Mouse (Mus musculus): Measurements from ENCODE around the gene Mc3r. TPM values are rescaled to one million over a fixed set of nuclear protein-coding genes. Genes with fewer than 3 reads are reported as not detected.

The Mc3r gene
- polyA plus RNA-seq, 1 experiment = not detected

DNA sequence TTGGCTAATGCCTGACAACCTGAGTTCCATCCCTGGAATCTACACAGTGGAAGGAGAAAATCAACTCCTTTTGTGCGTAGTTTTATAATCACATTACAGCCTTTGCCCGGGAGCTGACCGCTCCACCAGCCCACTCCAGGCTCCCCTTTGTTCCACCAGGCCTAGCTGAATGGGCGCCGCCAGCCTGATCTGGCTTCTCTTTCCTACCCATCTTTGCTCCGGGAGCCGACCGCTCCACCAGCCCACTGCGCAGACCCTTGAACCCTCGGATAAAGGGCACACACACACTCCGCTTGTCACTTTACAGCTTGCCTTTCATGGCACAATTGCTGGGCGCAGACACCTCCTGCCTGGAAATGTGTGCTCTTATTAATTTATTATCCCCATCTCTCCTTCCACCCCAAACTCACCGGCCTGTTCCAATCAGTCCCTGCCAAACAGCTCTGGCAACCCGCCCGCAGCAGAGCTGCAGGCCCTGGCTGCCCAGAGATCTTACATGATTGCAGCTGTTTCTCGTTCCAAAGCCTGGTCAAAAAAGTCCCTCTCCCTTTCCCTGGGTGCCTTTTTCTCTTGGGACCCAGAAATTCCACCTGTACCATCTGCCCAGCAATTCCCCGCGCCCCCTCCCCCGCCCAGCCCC lies 33.9 kb downstream of the Mc3r start:
- H3K27ac ChIP-seq (ENCODE audit: insufficient read depth, low read depth, low read length) = no peak overlapping the region
- no peaks in the 10 kb centered on the region for H3K36me3 ChIP-seq (ENCODE audit: control insufficient read depth, insufficient read depth, low read length)
- no peak overlapping the region for H3K4me3 ChIP-seq (ENCODE audit: low read depth, low read length)
- no peaks in the 10 kb centered on the region for H3K27me3 ChIP-seq (ENCODE audit: control insufficient read depth, insufficient read depth, low read length)
- H3K4me1 ChIP-seq (ENCODE audit: control insufficient read depth, insufficient read depth, insufficient read length, low read length) = no peaks in the 10 kb centered on the region
- 70% methylated on average over 19 of the region's 19 CpGs for WGBS
- TF ChIP-seq CTCF (IDR thresholded peaks at IDR 0.05; ENCODE audit: extremely low read depth, insufficient read length, insufficient replicate concordance, low read depth, low read length) (no peak), POLR2A (IDR thresholded peaks at IDR 0.05; ENCODE audit: low read depth, low read length) (no peak)

DNA sequence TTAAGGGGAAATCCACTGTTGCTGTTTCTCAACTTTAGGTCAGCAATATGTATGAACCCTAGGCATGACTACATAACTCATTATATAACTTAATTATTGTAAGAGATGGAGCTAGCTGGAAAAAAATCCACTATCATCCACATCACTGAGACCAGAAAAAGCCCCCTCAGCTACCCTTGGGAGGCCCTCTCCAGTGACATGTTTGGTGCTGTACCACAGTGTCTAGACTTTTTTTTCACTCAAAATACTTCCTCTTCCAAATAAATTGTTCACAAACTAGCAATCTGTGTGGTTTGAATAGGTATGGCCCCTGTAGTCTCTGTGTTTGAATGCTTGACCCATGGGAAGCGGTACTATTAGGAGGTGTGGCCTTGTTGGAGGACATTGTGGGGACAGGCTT lies 39.4 kb downstream of the Mc3r start:
- no peaks in the 10 kb centered on the region for H3K27me3 ChIP-seq (ENCODE audit: control insufficient read depth, insufficient read depth, low read length)
- H3K4me1 ChIP-seq (ENCODE audit: control insufficient read depth, insufficient read depth, insufficient read length, low read length) = no peaks in the 10 kb centered on the region
- H3K36me3 ChIP-seq (ENCODE audit: control insufficient read depth, insufficient read depth, low read length) = no peaks in the 10 kb centered on the region
- H3K4me3 ChIP-seq (ENCODE audit: low read depth, low read length) = no peak overlapping the region
- TF ChIP-seq CTCF (IDR thresholded peaks at IDR 0.05; ENCODE audit: extremely low read depth, insufficient read length, insufficient replicate concordance, low read depth, low read length) (no peak), POLR2A (IDR thresholded peaks at IDR 0.05; ENCODE audit: low read depth, low read length) (no peak)
- no peak overlapping the region for H3K27ac ChIP-seq (ENCODE audit: insufficient read depth, low read depth, low read length)
- WGBS = 83% methylated on average over 1 of the region's 1 CpGs

DNA sequence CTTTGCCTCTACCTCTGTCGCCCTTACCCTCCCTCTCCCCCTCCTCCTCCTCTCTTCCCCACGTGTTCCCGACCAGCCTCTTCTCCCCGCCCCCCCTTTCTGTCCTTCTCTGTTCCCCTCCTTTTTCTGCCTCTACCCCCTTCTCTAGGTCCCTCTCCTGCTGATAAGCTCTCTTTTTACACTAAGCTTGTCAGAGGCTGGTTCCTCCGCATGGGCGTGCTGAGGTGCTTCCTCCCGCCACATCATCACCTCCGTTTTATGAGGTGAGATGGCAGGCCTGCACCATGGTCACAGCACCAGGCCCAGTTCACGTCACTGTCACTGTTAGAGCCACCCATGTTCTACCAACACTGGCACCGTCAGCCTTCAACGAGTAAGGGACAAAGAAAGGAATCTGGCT lies 40.7 kb downstream of the Mc3r start:
- Histone ChIP-seq H3K36me3 (ENCODE audit: control insufficient read depth, insufficient read depth, low read length) (no peaks in the 10 kb centered on the region), H3K4me1 (ENCODE audit: control insufficient read depth, insufficient read depth, insufficient read length, low read length) (no peaks in the 10 kb centered on the region), H3K27ac (ENCODE audit: insufficient read depth, low read depth, low read length) (no peak overlapping the region), H3K27me3 (ENCODE audit: control insufficient read depth, insufficient read depth, low read length) (no peaks in the 10 kb centered on the region), H3K4me3 (ENCODE audit: low read depth, low read length) (no peak overlapping the region)
- 37% methylated on average over 10 of the region's 11 CpGs for WGBS
- no peak for TF ChIP-seq CTCF (IDR thresholded peaks at IDR 0.05; ENCODE audit: extremely low read depth, insufficient read length, insufficient replicate concordance, low read depth, low read length)
- no peak for TF ChIP-seq POLR2A (IDR thresholded peaks at IDR 0.05; ENCODE audit: low read depth, low read length)

DNA sequence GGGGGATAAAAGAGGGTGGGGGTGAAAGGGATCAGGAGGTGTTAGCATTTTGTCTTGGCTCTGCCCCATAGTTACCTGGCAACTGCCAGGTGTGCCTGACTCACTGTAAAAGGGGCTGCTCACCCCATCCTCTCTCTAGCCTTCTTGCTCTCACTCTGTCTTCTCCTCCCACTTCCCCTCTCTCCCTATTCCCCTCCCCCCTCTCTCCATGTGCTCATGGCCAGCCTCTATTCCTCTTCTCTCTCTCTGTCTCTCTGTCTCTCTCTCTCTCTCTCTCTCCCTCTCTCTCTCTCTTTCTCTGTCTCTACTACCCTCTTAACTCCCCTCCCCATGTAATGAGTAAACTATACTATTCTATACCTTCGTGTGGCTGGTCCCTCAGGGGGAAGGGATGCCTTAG lies 41.3 kb downstream of the Mc3r start:
- TF ChIP-seq CTCF (IDR thresholded peaks at IDR 0.05; ENCODE audit: extremely low read depth, insufficient read length, insufficient replicate concordance, low read depth, low read length) (no peak), POLR2A (IDR thresholded peaks at IDR 0.05; ENCODE audit: low read depth, low read length) (no peak)
- Histone ChIP-seq H3K36me3 (ENCODE audit: control insufficient read depth, insufficient read depth, low read length) (no peaks in the 10 kb centered on the region), H3K27me3 (ENCODE audit: control insufficient read depth, insufficient read depth, low read length) (no peaks in the 10 kb centered on the region), H3K4me3 (ENCODE audit: low read depth, low read length) (no peak overlapping the region), H3K4me1 (ENCODE audit: control insufficient read depth, insufficient read depth, insufficient read length, low read length) (no peaks in the 10 kb centered on the region), H3K27ac (ENCODE audit: insufficient read depth, low read depth, low read length) (no peak overlapping the region)
- WGBS = 20% methylated on average over 1 of the region's 1 CpGs

DNA sequence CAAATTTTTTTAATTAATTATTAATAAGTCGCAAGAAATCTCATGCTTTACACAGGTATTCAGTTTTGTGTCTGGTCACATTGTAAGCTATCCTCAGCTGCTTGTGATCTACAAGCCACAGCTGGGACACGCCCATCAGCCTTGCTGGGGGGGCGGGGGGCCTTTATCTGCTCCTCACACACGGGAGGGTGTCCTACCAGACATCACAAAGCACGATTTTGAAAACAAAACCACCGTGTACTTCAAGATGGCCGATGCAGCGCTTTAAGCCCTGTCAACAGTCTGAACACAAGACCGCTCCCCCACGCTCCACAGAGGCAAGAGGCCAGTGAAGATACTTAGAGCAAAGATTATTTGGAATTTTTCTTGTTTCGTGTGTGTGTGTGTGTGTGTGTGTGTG lies 42.2 kb downstream of the Mc3r start:
- no peaks in the 10 kb centered on the region for H3K27me3 ChIP-seq (ENCODE audit: control insufficient read depth, insufficient read depth, low read length)
- H3K4me3 ChIP-seq (ENCODE audit: low read depth, low read length) = no peak overlapping the region
- H3K4me1 ChIP-seq (ENCODE audit: control insufficient read depth, insufficient read depth, insufficient read length, low read length) = no peaks in the 10 kb centered on the region
- H3K27ac ChIP-seq (ENCODE audit: insufficient read depth, low read depth, low read length) = no peak overlapping the region
- 70% methylated on average over 11 of the region's 11 CpGs for WGBS
- no peaks in the 10 kb centered on the region for H3K36me3 ChIP-seq (ENCODE audit: control insufficient read depth, insufficient read depth, low read length)
- TF ChIP-seq CTCF (IDR thresholded peaks at IDR 0.05; ENCODE audit: extremely low read depth, insufficient read length, insufficient replicate concordance, low read depth, low read length) (no peak), POLR2A (IDR thresholded peaks at IDR 0.05; ENCODE audit: low read depth, low read length) (no peak)

DNA sequence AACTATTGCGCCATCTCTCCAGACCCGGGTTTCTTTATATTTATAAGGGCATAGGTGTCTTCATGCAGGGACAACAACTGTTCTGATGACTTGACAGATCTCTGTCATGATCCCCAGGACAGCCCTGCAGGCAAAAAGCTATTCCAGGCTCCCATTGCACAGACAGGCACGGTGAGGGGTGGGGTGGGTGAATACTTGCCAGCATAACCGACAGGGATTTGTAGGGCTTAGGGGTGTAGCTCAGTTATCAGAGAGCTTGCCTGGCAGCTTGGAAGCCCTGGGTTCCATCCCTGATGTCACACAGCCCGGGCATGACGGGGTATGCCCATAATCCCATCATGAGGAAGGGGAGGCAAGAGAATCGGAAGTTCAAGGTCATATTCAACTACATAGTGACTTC lies 42.7 kb downstream of the Mc3r start:
- WGBS = 81% methylated on average over 7 of the region's 7 CpGs

DNA sequence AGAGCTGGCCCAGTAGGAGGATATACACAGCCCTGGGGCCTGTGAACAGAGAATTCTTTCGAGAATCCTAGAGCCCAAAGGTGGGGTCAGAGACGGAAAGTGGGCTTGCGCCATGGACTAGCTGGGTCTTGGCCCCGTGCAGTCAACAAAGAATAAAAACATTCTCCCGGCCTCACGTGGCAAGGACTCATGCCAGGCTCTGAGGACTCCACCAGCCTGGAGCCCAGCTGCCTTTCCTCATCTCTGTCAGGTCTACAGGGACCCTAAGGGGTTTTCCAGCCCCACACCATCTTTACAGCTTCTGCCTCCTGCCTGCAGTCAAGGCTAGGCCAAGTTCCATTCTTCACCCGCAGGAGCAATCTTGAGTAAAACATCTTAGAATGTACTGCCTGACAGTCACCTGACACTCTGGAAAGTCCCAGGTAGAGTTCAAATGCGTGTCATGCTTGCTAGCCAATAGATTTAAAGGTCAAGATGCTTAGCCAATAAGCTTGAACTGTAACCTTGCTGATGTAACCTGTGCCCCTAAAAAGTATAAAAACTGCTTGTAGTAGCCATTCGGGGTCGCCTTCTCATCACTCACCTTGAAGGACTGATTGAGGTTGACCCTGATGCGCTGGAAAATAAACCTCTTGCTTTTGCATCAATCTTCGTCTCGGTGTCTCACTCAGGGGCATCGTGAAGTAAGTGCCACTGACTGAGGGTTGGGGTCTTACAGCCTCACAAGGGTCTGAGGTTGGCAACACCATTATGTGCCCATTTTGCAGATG lies 43.6 kb downstream of the Mc3r start:
- Histone ChIP-seq H3K27ac (ENCODE audit: insufficient read depth, low read depth, low read length) (no peak overlapping the region), H3K36me3 (ENCODE audit: control insufficient read depth, insufficient read depth, low read length) (no peaks in the 10 kb centered on the region), H3K4me1 (ENCODE audit: control insufficient read depth, insufficient read depth, insufficient read length, low read length) (no peaks in the 10 kb centered on the region), H3K4me3 (ENCODE audit: low read depth, low read length) (no peak overlapping the region), H3K27me3 (ENCODE audit: control insufficient read depth, insufficient read depth, low read length) (no peaks in the 10 kb centered on the region)
- TF ChIP-seq CTCF (IDR thresholded peaks at IDR 0.05; ENCODE audit: extremely low read depth, insufficient read length, insufficient replicate concordance, low read depth, low read length) = no peak
- TF ChIP-seq POLR2A (IDR thresholded peaks at IDR 0.05; ENCODE audit: low read depth, low read length) = no peak
- WGBS = 82% methylated on average over 14 of the region's 14 CpGs

More for the DNA sequence above, 42.7 kb downstream of the Mc3r start:
- Histone ChIP-seq H3K36me3 (ENCODE audit: control insufficient read depth, insufficient read depth, low read length) (no peaks in the 10 kb centered on the region), H3K27ac (ENCODE audit: insufficient read depth, low read depth, low read length) (no peak overlapping the region), H3K27me3 (ENCODE audit: control insufficient read depth, insufficient read depth, low read length) (no peaks in the 10 kb centered on the region), H3K4me3 (ENCODE audit: low read depth, low read length) (no peak overlapping the region), H3K4me1 (ENCODE audit: control insufficient read depth, insufficient read depth, insufficient read length, low read length) (no peaks in the 10 kb centered on the region)
- TF ChIP-seq CTCF (IDR thresholded peaks at IDR 0.05; ENCODE audit: extremely low read depth, insufficient read length, insufficient replicate concordance, low read depth, low read length) = no peak
- TF ChIP-seq POLR2A (IDR thresholded peaks at IDR 0.05; ENCODE audit: low read depth, low read length) = no peak

All from small intestine, adult 2 months (tissue).